Mouse (Mus musculus) left cerebral cortex, adult 18-20 months (tissue): ENCODE data around the gene Degs2. TPM values are rescaled to one million over a fixed set of nuclear protein-coding genes. Genes with fewer than 3 reads are reported as not detected.
A peak's percentile ranks its signal among the peaks of the same experiment; 100 is the strongest.

Source experiments
- DNase-seq, 2 experiments: peaks; one replicate each; pipeline ENCODE4 v3.0.0; 2021 to 2022; ENCODE audit warnings: low spot score in 2 of 2, mixed read lengths in 1 of 2
- microRNA-seq, 2 experiments: library from miRNA; unstranded; fragments of <30 nt; microRNA quantifications; one replicate each; pipeline ENCODE4 v1.2.0; 2021
- total RNA-seq, 2 experiments: library from RNA; stranded (reverse); gene quantifications; 2 replicates each; pipeline ENCODE4 v1.2.3; 2021

Gene Degs2
- total RNA-seq, 2 experiments from 2014 or later = 3.5 to 4.6 TPM

- peak; percentile 27 to 41 for DNase-seq
These were observed 44.8 kb downstream of the Degs2 start for GRCm38 (mm10) chr12:108657350-108657749.

- no peak for DNase-seq
These were observed 48.5 kb downstream of the Degs2 start for GRCm38 (mm10) chr12:108653358-108654335.

GRCm38 (mm10) chr12:108651053-108651660 is 51.0 kb downstream of the Degs2 start:
- peak; percentile 39 to 46 for DNase-seq

DNA sequence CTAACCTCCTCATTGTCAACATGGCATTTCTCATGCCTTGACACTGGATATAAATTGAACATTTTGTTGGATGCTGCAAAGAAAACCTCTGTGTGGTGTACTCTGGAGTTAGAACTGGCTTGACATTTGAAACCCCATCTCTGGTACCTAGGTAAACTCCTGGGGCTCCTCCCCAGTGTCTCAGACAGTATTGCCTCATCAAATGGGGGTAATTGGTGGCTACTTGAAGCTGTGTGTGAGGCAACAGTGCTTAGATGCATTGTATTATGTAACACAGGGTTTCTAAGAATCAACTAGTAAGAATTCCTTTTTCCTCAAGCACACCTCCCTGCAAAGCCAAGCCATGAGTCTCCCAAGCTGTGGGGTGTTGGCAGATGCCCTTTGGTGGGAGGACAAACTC is 54.3 kb downstream of the Degs2 start:
- DNase-seq = no peak

- DNase-seq = no peak
These were observed 55.9 kb downstream of the Degs2 start for GRCm38 (mm10) chr12:108646234-108646633.

GRCm38 (mm10) chr12:108642019-108642418 is 60.1 kb downstream of the Degs2 start:
- DNase-seq = no peak

- DNase-seq = no peak
These were observed 63.0 kb downstream of the Degs2 start for GRCm38 (mm10) chr12:108639126-108639525.

DNA sequence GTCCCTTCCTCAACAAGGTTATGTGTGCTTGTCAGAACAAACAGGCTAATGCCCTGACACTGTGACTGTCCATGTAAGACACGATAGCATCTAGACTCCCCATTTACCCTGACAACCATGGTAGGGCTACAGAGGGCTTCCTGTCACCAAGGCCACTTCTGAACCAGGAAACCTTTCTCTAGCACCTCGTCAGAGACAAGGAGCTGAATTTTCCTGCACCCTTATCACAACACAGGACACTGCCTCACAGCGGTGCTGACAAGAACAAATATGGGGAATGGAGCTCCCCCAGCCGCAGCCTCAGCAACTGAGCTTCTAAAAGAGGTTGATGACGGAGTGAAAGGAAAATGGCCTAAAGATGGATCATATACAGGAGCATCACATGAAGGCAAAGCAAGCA is 64.7 kb downstream of the Degs2 start:
- DNase-seq = no peak

- DNase-seq = no peak
These were observed 66.6 kb downstream of the Degs2 start for GRCm38 (mm10) chr12:108635501-108635900.

GRCm38 (mm10) chr12:108634031-108634430 is 68.1 kb downstream of the Degs2 start:
- DNase-seq = no peak

DNA sequence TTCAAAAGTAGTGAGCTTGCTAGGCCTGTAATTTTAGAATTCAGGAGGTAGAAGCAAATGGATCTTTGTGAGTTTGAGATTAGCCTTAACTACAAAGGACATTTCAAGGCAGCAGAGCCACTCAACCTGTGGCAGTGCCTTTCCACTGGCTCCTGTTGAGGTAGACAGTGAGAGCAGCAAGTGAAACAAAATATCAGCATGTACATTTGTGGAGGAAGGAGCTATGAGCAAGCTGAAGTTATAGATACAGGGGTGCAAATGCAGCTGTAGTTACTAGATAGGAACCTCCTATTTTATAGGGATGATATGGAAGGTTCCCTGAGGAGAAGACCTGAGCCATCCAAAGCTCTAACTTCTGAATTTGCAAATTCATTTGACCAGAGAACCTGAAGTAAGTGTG is 69.6 kb downstream of the Degs2 start:
- no peak for DNase-seq

GRCm38 (mm10) chr12:108630741-108631688 is 71.1 kb downstream of the Degs2 start:
- no peak for DNase-seq

- DNase-seq = no peak
These were observed 72.6 kb downstream of the Degs2 start for GRCm38 (mm10) chr12:108629556-108629955.

Small RNA genes within 50 kb of the gene (microRNA-seq; reads per million reads assigned to microRNA genes)
- 0 reads per million in 2 experiments for gene Gm23872
- gene Mir342 = 3,051 to 5,193 reads per million in 2 experiments

Other genes starting within 250 kb of the Degs2 start
- gene Evl, start 147.6 kb downstream of the Degs2 start, total RNA-seq = 100 to 1,000 TPM; 241 to 261 TPM
- 10 to 100 TPM; 47.6 to 48.6 TPM for gene Yy1, start 90.7 kb upstream of the Degs2 start, total RNA-seq
- gene Slc25a29, start 133.6 kb upstream of the Degs2 start, total RNA-seq = 10 to 100 TPM; 14.3 to 15.3 TPM
- 1 to 10 TPM; 8.6 to 9.1 TPM for gene Slc25a47, start 133.7 kb upstream of the Degs2 start, total RNA-seq
- gene Wdr25, start 191.3 kb upstream of the Degs2 start, total RNA-seq = 10 to 100 TPM; 11.0 to 12.4 TPM
- gene Wars, start 191.9 kb upstream of the Degs2 start, total RNA-seq = 10 to 100 TPM; 88.5 to 95.1 TPM